Mouse (Mus musculus): Measurements from ENCODE around the gene Ncoa4. TPM values are rescaled to one million over a fixed set of nuclear protein-coding genes. Genes with fewer than 3 reads are reported as not detected.
"Not testable (repeated sequence)": the region's sequence is repeated elsewhere in the genome, so short reads cannot be mapped to it uniquely, and the experiment has no call there.

Gene Ncoa4
- polyA plus RNA-seq, 1 experiment from 2014 or later, result 141 TPM

- Histone ChIP-seq H3K9ac (replicated peaks) (no peak overlapping the region), H3K27ac (ENCODE audit: low read depth) (no peak overlapping the region), H3K4me1 (ENCODE audit: insufficient read depth) (peaks cover 5% of the 10 kb centered on the region; the same call in 1 of the 2 replicates), H3K9me3 (ENCODE audit: low read length) (no peaks in the 10 kb centered on the region), H3K4me2 (ENCODE audit: low read depth, low read length) (no peak overlapping the region), H3K4me3 (ENCODE audit: low read depth, low read length) (no peak overlapping the region), H3K27me3 (ENCODE audit: insufficient read depth, low read length) (no peaks in the 10 kb centered on the region), H3K36me3 (replicated peaks; ENCODE audit: insufficient read depth, low read length) (no peaks in the 10 kb centered on the region)
- WGBS (ENCODE audit: insufficient replicate concordance), result 56% methylated on average over 5 of the region's 5 CpGs
- ATAC-seq, result no peak
- no peak for TF ChIP-seq EP300 (IDR thresholded peaks at IDR 0.05; ENCODE audit: low read depth)
- peak; percentile 57 for TF ChIP-seq CTCF (IDR thresholded peaks at IDR 0.05; ENCODE audit: low read depth)
- DNase-seq, result no peak
These were observed 31.3 kb upstream of the Ncoa4 start for GRCm38 (mm10) chr14:32128409-32128808.

- ATAC-seq (peak; percentile 63; the same call in 1 of the 2 replicates), DNase-seq (no peak)
- Histone ChIP-seq H3K9ac (replicated peaks) (no peak overlapping the region), H3K36me3 (replicated peaks; ENCODE audit: insufficient read depth, low read length) (no peaks in the 10 kb centered on the region), H3K4me1 (ENCODE audit: insufficient read depth) (peaks cover 30% of the 10 kb centered on the region), H3K27me3 (ENCODE audit: insufficient read depth, low read length) (no peaks in the 10 kb centered on the region), H3K4me2 (ENCODE audit: low read depth, low read length) (peak overlapping the region; percentile 38; the same call in 1 of the 2 replicates), H3K4me3 (ENCODE audit: low read depth, low read length) (no peak overlapping the region), H3K9me3 (ENCODE audit: low read length) (no peaks in the 10 kb centered on the region), H3K27ac (ENCODE audit: low read depth) (peak overlapping the region; percentile 29; the same call in 1 of the 2 replicates)
- TF ChIP-seq EP300 (IDR thresholded peaks at IDR 0.05; ENCODE audit: low read depth) (peak; percentile 78), CTCF (IDR thresholded peaks at IDR 0.05; ENCODE audit: low read depth) (no peak)
- 27% methylated on average over 4 of the region's 4 CpGs for WGBS (ENCODE audit: insufficient replicate concordance)
These were observed 27.8 kb upstream of the Ncoa4 start for GRCm38 (mm10) chr14:32131836-32132235.

- H3K4me2 ChIP-seq (ENCODE audit: low read depth, low read length), result peak overlapping the region; percentile 28
- H3K9me3 ChIP-seq (ENCODE audit: low read length), result no peaks in the 10 kb centered on the region
- ATAC-seq (peak; percentile 59), DNase-seq (no peak)
- no peak for TF ChIP-seq CTCF (IDR thresholded peaks at IDR 0.05; ENCODE audit: low read depth)
- TF ChIP-seq EP300 (IDR thresholded peaks at IDR 0.05; ENCODE audit: low read depth), result peak; percentile 80
- H3K36me3 ChIP-seq (replicated peaks; ENCODE audit: insufficient read depth, low read length), result no peaks in the 10 kb centered on the region
- H3K27ac ChIP-seq (ENCODE audit: low read depth), result peak overlapping the region; percentile 52; the same call in 1 of the 2 replicates
- no peaks in the 10 kb centered on the region for H3K27me3 ChIP-seq (ENCODE audit: insufficient read depth, low read length)
- 27% methylated on average over 2 of the region's 2 CpGs for WGBS (ENCODE audit: insufficient replicate concordance)
- H3K4me3 ChIP-seq (ENCODE audit: low read depth, low read length), result no peak overlapping the region
- H3K9ac ChIP-seq (replicated peaks), result no peak overlapping the region
- peaks cover 30% of the 10 kb centered on the region for H3K4me1 ChIP-seq (ENCODE audit: insufficient read depth)
These were observed 25.4 kb upstream of the Ncoa4 start for GRCm38 (mm10) chr14:32134293-32134692.

GRCm38 (mm10) chr14:32136467-32136866 is 23.2 kb upstream of the Ncoa4 start:
- 41% methylated on average over 3 of the region's 3 CpGs for WGBS (ENCODE audit: insufficient replicate concordance)
- DNase-seq; H3K9ac ChIP-seq (replicated peaks); H3K36me3 ChIP-seq (replicated peaks; ENCODE audit: insufficient read depth, low read length); H3K27ac ChIP-seq (ENCODE audit: low read depth); H3K9me3 ChIP-seq (ENCODE audit: low read length); H3K4me3 ChIP-seq (ENCODE audit: low read depth, low read length); ATAC-seq; H3K4me2 ChIP-seq (ENCODE audit: low read depth, low read length); H3K27me3 ChIP-seq (ENCODE audit: insufficient read depth, low read length): not testable (repeated sequence)
- H3K4me1 ChIP-seq (ENCODE audit: insufficient read depth), result peaks cover 30% of the 10 kb centered on the region

- H3K4me3 ChIP-seq (ENCODE audit: low read depth, low read length), result no peak overlapping the region
- H3K27me3 ChIP-seq (ENCODE audit: insufficient read depth, low read length), result no peaks in the 10 kb centered on the region
- DNase-seq (no peak), ATAC-seq (no peak)
- H3K4me2 ChIP-seq (ENCODE audit: low read depth, low read length), result no peak overlapping the region
- H3K4me1 ChIP-seq (ENCODE audit: insufficient read depth), result peaks cover 8% of the 10 kb centered on the region
- no peaks in the 10 kb centered on the region for H3K9me3 ChIP-seq (ENCODE audit: low read length)
- H3K9ac ChIP-seq (replicated peaks), result no peak overlapping the region
- TF ChIP-seq CTCF (IDR thresholded peaks at IDR 0.05; ENCODE audit: low read depth), result no peak
- TF ChIP-seq EP300 (IDR thresholded peaks at IDR 0.05; ENCODE audit: low read depth), result no peak
- H3K36me3 ChIP-seq (replicated peaks; ENCODE audit: insufficient read depth, low read length), result no peaks in the 10 kb centered on the region
- 69% methylated on average over 5 of the region's 5 CpGs for WGBS (ENCODE audit: insufficient replicate concordance)
- no peak overlapping the region for H3K27ac ChIP-seq (ENCODE audit: low read depth)
These were observed 19.2 kb upstream of the Ncoa4 start for GRCm38 (mm10) chr14:32140359-32140965.

GRCm38 (mm10) chr14:32141723-32142122 is 17.9 kb upstream of the Ncoa4 start, which contains the start of gene Msmb:
Gene Msmb, plus strand, starts transcription at chr14:32142023.
- 85% methylated on average over 5 of the region's 5 CpGs for WGBS (ENCODE audit: insufficient replicate concordance)
- Histone ChIP-seq H3K9me3 (ENCODE audit: low read length) (no peaks in the 10 kb centered on the region), H3K4me1 (ENCODE audit: insufficient read depth) (no peaks in the 10 kb centered on the region; the same call in 1 of the 2 replicates), H3K4me3 (ENCODE audit: low read depth, low read length) (no peak within 1 kb of the TSS), H3K9ac (replicated peaks) (no peak within 1 kb of the TSS), H3K4me2 (ENCODE audit: low read depth, low read length) (no peak within 1 kb of the TSS), H3K36me3 (replicated peaks; ENCODE audit: insufficient read depth, low read length) (no peaks in the 10 kb centered on the region), H3K27ac (ENCODE audit: low read depth) (no peak within 1 kb of the TSS), H3K27me3 (ENCODE audit: insufficient read depth, low read length) (no peaks in the 10 kb centered on the region)
- DNase-seq, result no peak
- no peak for TF ChIP-seq EP300 (IDR thresholded peaks at IDR 0.05; ENCODE audit: low read depth)
- no peak for TF ChIP-seq CTCF (IDR thresholded peaks at IDR 0.05; ENCODE audit: low read depth)
- ATAC-seq, result no peak
